Mouse (Mus musculus) MEL-GATA-1-ER (cell line): ENCODE results near the gene Pacsin1.

ENCODE experiments used
- DNase-seq: peaks from one replicate; pipeline ENCODE4 v3.0.0-alpha.2; 2012; ENCODE audit warnings: low read depth; ENCODE audit errors: extremely low read depth

Gene Pacsin1

DNA sequence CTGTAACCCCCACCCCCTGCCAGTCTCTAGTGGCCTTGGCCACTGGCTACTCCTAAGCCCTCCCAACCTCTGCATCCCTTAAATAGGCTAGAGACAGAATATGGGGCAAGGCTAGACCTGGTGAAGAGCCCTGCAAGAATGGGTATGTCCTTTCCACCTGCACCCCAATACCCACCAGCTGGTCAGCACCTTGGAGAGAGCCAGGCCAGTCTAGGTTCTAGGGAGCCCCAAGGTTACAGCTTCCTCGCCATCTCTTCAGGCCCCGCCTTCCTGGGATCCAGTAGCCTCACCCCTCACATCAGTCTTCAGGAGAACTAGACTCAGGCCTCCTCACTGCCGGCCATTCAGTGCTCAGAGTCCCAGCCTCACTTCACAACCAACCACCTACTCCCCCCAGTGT is 69.0 kb downstream of the Pacsin1 start:
- no peak for DNase-seq

DNA sequence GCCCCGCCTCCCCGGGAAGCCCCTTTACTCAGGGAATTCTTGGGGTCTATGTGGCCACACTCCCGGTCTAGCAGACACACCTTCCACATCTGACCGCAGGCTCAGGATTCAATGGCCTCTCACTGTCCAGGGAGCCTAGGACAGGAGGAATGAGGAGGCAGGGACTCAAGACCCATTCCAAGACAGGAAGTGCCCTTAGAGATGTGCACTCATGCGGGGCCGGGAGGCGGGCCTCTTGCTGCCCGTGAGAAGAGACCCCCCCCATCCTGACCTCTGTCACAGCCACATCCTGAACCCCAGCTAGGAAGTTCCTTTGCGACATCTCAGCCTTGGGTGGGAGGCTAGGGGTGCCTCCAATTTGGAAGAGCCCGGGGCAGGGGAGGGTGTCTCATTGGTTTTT is 69.7 kb downstream of the Pacsin1 start:
- DNase-seq: no peak

DNA sequence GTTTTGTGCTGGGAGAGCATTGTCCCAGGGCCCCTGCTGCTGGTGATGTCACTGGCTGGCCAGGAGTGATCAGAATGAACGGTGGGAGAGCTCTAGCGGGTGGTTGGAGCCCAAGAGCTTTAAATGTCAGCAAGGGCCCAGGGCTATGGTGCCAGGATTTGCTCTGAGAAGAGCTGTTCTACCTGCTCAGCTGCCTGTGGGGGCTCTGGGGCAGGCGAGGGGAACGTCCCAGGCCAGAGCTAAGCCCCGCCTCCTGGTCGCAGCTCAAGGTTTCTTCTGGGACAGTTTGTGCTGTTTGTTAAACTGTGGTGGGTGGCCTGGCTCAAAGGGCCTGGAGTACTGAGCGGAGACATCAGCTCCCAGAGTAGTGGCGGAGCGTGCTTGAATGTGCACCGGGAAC is 70.1 kb downstream of the Pacsin1 start:
- no peak for DNase-seq

DNA sequence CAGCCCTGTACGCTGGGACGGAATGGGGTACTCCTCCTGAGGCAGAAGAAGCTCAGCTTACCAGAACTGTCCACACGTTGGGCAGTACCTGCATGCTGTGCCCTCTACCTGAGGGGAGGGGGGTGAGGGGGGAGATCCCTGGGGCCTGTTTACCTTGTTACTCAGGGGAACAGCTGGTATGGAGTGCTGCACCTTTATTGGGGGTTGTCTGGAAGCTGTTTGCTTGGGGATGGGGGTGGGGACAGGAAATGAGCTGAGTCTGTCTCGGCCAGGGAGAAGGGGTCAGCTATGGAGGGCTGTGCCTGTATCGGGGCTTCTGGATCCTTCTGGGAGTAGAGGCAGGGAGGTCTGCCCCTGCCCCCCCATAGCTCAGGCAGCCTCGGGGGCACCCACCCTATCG is 71.2 kb downstream of the Pacsin1 start:
- DNase-seq: no peak

DNA sequence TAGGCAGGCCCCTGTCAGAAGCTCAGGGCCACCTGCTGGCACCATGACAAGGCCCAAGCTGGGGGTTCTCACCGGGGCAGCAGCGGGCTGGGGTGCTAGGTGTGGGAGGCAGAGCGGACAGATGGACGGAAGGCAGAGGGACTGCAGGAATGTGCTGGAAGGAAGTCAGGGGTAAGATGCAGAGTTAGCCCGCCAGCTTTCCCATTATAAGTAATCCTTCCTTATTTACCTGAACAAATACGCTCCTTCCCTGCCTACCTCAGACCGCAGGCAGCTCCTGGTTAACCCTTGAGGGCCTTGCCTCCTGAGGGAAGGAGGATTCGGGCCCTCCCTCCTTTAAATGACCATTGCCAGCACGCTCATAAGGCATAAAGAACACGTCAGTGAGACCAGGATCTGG is 73.5 kb downstream of the Pacsin1 start, which contains the start of gene Spdef:
Gene Spdef (minus strand): TSS at position 186 of the 400 bp plus-strand sequence.
- DNase-seq: no peak

DNA sequence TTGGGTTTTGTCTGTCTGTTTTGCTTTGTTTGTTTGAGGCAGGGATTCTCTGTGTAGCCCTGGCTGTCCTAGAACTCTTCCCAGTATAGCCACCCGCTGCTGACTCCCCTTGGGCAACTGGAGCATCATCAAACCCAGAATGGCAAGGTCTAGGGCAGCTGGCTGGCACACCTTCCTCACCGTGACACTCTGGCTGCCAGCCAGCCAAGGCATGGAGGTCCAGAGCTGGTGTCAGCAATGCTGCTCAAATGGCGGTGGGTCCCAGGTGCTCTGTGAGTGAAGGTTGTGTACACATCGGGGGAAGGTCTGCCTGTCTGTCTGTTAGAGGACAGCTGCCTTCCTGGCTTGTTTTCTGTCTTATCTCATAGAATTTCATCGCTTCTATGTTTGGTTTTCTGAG is 76.8 kb downstream of the Pacsin1 start:
- no peak for DNase-seq

DNA sequence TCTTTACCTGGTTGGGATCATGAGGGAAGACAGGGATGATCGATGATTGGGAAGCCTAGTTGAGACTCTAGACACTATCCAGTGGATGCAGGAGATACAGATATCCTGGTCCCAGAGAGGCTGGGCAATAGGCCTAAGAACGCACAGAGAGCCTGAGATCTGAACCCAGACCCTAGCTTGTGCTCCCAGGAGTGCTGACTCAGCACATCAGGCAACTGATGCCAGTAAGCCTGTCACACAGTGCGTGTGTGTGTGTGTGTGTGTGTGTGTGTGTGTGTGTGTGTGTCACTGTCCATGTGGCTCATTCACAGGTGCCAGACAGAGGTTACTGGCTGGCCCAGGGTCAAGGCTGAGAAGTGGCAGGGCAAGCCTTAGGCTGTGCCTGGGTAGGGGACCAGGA is 77.4 kb downstream of the Pacsin1 start:
- DNase-seq: no peak

DNA sequence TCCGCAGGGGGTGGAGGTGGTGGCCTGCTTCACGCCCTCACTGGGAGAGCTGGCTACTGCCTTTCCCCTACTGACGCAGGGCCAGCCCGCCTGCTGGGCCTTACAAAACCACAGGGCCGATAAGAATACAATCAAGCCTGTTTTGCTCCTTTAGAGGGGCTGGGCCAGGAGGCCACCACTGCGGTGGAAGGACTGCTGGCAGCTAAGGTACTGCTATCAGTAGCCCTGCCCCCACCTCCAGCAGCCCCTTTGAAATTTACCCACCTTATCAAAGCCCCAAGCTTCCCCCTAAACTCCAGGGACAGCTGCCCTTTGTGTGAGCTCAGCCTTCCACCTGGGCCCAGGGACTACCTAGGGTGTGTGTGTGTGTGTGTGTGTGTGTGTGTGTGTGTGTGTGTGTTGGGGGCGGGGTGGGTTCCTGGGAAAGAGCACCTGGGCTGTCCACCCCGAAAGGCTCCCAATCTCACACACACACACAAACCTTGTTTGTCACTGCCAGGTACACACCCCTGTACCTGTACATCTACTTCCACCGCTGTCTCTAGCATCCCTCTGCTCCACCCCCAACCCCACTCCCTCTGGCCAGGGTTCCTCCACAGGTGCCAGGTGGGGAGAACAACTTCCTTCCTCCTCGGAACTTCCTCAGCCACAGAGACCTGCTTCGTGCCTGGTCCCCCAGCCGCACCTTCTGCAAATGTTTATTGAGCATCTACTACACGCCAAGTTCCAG is 79.2 kb downstream of the Pacsin1 start:
- peak; percentile 41 for DNase-seq

DNA sequence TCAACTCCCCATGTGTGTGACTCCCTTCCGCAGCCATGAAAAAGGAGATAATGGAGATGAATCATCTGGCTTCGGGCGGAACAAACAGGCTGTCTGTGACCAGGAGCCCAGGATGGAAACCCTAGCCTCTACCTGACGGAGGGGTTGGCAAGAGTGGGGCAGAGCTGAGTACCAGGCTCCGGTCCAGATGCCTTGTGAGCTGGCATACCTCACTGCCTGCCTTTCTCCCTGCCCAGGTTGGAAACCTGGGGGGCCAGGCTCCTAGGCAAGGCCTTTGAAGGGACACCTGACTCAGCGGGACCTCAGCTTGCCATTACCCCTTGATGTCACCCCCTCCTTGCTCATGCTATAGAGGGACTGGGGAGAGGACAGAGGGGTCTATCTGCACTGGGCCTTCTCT is 85.7 kb downstream of the Pacsin1 start:
- no peak for DNase-seq

DNA sequence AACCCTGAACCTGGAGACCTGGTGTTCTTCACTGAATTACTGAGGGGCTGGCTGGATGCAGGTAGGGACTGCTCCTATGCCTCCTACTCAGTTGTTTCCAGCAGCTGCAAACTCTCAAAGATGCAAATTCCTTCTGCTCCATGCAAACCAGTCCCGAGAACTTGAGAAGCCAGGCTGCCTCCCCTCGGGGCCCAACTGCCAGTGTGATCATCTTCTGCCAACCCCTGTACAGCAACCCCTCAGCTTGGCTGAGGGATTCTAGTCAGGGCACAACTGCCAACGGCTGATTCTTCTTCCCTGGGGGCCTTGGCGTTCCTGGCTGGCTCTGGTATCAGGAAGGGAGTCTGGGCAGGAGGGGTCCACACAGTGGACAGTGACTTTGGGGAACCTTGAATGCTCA is 91.1 kb downstream of the Pacsin1 start:
- DNase-seq: no peak

DNA sequence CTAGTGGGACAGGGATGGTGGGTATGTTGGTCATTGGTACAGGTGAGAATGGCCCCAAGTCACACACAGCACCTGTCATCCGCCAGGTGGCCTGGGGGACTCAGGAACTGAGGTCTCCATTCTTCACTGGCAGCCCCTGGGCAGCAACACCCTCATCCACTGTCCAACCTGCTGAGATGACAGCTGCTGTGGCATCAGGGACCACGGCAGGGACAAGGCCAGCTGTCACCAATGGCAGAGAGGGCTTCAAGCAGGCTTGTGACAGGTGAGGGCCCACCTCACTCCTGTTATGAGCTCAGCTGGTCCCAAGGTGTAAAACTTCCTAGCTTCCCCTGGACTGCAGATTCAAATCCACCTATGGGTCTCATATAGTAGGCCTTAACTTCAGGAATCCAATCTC is 92.8 kb downstream of the Pacsin1 start:
- DNase-seq: no peak

DNA sequence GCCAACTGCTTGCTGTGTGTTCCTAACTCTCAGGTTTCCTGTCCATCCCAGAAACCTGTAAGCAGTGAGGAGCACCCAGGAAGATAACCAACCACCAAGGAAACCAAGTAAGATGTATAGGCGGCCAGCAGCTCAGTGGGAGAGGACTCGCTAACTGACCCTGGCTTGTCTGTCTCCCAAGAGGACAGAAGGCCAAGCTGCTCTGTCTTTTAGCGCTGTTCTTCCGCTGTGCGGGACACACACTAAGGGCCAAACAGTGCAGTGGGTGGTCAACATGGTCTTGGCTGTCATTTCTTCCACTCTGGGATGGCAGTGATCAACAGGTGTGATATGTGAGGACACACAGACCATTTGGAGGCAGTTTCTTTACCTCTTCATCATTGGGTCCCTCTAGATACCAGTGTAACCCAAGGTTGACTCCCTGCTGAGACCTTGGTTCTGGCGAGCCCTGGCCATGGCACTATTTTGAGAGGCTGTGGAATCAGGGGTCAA is 95.2 kb downstream of the Pacsin1 start:
- no peak for DNase-seq

DNA sequence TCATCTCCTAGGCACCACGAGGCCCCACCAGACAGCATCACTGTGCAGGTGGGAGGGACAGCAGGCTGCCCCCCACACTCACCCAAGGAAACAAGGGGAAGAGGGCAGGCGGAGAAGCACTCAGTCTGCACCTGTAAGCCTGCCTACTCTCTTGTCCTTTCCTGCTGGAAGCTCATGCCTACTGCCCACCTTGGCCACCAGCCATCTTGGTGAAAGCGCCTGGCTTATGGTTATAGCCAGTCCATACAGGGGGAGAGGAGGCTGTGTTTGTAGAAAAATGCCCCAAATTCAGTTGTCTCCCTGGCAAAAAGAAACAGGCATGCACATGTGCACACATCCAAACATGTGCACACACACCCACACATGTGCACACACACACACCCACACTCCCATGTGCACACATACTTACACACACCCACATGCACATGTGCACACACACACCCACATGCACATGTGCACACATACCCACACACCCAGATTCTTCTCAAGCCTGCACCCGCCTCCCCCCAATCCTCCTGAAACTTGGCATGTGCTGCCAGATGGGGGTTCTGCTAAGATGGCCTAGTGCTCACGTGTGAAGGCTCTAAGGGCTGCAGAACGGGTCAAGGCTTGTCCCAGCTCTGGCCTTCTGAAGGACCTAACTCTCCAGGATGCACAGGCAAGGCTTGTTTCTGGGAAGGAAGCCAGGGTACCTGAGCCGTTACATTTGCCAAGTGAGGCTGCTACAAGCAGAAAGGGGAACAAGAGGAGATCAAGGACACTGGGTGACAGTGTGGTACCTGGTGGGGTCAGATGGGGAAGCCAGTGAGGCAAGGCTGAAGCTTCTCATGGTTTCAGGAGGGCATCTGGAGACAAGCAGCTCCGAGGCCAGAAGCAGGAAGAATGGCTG is 96.2 kb downstream of the Pacsin1 start:
- DNase-seq: no peak

DNA sequence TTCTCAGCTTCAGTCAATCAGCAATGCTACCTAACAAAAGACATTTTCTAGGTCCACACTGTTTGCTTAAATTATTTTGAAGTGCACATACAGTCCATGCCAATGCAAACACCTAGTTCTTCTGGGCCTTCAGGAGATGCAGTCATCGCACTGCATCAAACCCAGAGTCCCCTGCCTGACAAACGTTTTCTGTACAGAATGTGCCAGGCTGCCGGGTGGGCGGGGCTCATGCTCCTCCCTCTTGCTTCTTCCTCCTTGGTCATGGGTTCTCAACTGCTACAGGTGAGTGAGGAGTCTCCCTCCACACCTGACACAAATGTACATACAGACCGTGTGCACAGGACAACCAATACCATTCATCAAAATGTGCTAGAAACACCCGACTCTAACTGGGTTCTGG is 104.9 kb downstream of the Pacsin1 start:
- no peak for DNase-seq
